Mouse (Mus musculus) heart, postnatal 14 days (tissue): Measurements from ENCODE around the gene Gm49776. TPM values are rescaled to one million over a fixed set of nuclear protein-coding genes. Genes with fewer than 3 reads are reported as not detected.
"Not testable (repeated sequence)": the region's sequence is repeated elsewhere in the genome, so short reads cannot be mapped to it uniquely, and the experiment has no call there.

Source experiments
- DNase-seq, 2 experiments: peaks; one replicate each; pipeline ENCODE4 v3.0.0; 2021 to 2022
- intact Hi-C: fragments of 180-260 bp; cut with DNase I; formaldehyde crosslinking; loops from one replicate; pipeline ENCODE4 v1.15.1; 2025
- long read RNA-seq, 2 experiments: library from polyadenylated mRNA; stranded (forward); transcript quantifications; one replicate each; pipeline ENCODE4 v2.0.0; 2021
- total RNA-seq, 2 experiments: library from RNA; stranded (reverse); gene quantifications; 2 replicates each; pipeline ENCODE4 v1.2.3; 2021

The Gm49776 gene
- total RNA-seq, result not detected
- long read RNA-seq, experiment 1, result 0 reads
- long read RNA-seq, experiment 2, result 0 reads

DNA sequence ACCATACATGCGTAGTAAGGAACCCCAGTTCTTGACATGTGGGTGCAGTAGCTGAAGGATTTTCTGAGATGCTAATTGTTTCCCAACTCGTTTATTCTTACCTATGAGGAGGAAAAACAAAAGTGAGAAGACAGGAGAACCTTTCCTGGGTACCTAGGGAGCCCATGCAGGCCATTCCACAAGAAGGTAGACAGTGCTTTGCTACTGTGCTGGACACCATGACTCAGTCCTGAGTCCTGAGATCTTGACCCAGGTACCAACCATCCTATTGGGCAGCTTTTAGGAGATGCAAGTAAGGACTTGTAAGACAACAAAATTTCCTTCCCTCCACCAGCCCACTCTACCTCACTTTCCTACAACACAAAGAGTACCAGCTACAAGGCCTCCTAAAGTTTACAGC is at the start of gene Gm49776:
TSS of gene Gm49776 (minus strand) at position 101 of the 400 bp plus-strand sequence.
- intact Hi-C loops, result no loop called here
- no peak for DNase-seq

DNA sequence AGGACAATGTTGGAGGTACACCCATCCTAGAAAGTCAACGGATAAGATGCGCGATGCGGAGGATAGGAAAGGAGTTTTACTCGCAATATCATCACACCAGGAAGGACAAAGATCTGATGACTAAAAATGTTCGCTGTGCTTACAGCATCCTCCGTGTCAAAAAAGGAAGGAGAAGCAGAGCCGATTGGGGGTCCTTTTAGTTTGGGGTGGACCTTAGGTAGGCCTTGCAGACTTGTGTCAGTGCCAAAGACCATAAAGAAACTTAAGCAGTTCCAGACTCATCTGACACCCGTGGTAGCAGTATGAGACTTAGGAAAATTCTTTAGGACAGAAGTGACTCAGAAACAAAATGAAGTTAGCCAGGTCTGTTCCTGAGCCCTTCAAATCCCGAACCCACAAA is 31.5 kb upstream of the Gm49776 start:
- intact Hi-C loops, DNase-seq: not testable (repeated sequence)

GRCm38 (mm10) chr16:18289067-18289588 is 31.0 kb upstream of the Gm49776 start, which contains the start of gene Dgcr8:
Dgcr8 (minus strand) TSS chr16:18289246.
- DNase-seq, result peak; percentile 99
- intact Hi-C loops, result no loop called here

DNA sequence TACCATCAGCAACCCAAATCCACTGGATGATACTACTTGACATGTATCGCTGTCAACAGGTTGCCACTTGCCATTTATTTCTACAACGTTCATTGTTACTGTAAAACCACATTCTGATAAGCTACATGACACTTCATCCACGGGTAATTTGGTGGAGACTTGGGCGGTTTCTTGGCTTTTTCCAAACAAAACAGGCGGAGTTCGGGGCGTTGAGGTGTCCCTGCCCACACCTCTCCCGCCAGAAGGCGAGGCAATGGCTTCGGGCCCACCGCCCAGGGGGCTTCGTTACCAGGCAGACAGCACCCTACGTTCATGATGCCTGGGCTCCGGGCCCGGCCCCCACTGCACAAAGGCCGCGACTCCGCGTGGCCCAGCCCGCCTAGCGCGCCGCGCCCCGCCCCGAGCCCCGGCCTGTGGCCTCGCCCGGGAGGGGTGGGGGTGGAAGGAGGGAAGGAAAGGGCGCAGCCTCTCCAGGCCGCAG is 30.5 kb upstream of the Gm49776 start:
- DNase-seq, result peak in 1 of 2 experiments; percentile 88
- intact Hi-C loops, result no loop called here

- no peak for DNase-seq
- intact Hi-C loops, result no loop called here
Measured at GRCm38 (mm10) chr16:18288166-18288565, 30.0 kb upstream of the Gm49776 start.

- no peak for DNase-seq
- intact Hi-C loops, result no loop called here
Measured at GRCm38 (mm10) chr16:18275166-18275565, 17.0 kb upstream of the Gm49776 start.

GRCm38 (mm10) chr16:18268182-18268581 is 10.1 kb upstream of the Gm49776 start:
- intact Hi-C loops, result no loop called here
- DNase-seq, result no peak

GRCm38 (mm10) chr16:18265024-18265423 is 6.9 kb upstream of the Gm49776 start:
- DNase-seq, result no peak
- intact Hi-C loops, result no loop called here

DNA sequence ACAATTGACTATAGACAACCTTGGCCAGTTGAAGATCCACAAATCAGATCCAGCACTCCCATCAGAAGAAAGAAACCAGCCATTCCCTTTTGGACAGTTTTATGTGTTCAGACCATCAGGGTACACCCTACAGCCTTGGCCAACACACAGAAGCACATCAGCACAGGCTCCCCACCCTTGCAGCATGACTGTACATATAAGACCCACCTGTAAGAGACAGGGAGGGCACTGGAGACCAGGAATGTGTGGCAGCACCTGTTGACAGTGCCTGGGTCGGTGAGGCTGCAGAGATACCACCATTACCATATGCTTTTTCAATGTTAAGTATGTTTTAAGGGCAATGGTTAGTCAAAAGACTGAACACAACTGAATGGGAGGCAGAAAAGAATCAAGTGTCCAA is 4.3 kb downstream of the Gm49776 start:
- no peak for DNase-seq
- intact Hi-C loops, result no loop called here

- no peak for DNase-seq
- intact Hi-C loops, result no loop called here
Measured at GRCm38 (mm10) chr16:18252736-18253135, 5.4 kb downstream of the Gm49776 start.

DNA sequence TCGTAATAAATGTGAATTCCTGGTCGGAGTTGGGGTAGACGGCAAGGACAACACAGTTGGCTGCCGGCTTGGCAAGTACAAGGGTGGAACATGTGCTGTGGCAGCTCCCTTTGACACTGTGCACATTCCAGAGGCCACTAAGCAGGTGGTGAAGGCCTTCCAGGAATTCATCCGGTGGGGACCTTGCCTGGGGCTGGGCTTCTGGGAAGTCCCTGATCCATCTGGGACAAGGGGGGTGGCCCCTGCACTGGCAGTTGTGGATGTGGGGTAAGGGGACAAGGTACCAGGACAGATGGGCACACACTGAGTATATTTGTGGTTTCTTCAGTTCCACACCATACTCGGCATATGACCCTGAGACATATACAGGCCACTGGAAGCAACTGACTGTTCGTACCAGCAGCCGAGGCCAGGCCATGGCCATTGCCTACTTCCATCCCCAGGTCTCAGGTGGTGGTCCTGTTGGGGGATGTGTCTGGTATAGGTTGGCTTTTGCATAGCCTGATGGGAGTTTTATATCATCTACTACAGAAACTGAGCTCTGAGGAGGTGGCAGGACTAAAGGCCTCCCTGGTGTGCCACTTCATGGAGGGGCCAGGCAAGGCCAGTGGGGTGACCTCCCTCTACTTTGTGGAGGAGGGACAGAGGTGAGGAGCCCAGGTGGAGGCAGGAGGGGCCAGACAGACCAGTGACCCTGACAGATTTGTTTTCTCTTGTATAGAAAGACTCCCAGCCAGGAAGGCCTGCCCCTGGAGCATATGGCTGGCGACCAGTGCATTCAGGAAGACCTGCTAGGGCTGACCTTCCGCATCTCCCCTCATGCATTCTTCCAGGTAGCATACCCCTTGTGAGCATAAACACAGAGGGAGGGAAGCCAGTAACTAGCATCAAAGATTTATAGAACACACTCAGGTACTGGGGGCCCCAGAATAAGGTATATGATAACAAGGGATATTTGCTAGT is 7.0 kb downstream of the Gm49776 start:
- no peak for DNase-seq
- intact Hi-C loops, result no loop called here

DNA sequence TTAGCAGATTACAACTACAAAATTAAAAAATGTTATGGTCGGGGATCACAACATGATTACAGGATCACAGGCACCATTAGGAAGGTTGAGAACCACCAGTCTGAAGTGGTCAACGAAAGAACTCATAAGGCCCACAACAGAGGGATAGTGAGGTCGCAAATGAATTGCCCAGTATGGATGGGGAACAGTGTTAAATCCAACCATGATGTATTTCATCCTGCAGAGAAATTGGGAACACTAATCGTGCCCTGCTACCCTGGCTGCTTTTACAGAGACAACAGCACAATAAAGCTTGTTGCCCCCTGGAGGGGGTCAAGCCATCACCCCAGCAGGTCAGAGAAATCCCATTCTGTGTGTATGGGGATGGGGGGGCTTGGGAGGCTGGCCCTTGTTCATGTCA is 7.9 kb downstream of the Gm49776 start:
- intact Hi-C loops, result no loop called here

DNA sequence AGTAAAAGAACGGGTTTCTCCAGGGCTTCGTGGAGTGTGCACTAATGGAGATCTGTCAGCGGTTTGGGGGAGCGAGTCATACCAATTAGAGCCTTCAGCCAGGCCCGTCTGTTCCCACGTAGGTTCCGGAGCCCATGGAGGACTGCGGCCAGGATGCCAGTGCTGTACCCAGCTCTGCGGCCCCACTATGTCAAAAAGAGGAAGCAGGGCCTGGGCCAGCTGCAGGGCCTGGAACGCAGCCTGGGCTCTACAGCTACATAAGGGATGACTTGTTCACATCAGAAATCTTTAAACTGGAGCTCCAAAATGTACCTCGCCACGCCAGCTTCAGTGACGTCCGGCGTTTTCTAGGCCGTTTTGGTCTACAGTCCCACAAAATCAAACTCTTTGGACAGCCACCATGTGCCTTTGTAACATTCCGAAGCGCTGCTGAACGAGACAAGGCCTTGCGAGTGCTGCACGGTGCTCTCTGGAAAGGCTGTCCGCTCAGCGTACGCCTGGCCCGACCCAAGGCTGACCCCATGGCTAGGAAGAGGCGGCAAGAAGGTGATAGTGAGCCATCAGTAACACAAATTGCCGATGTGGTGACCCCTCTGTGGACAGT is 8.7 kb downstream of the Gm49776 start:
- intact Hi-C loops, result loop anchor here (2.0 kb wide), 1 partner anchor 37 kb away; no protein-coding TSS in a partner anchor
- peak; percentile 43 to 53 for DNase-seq

More for the DNA sequence above, 7.9 kb downstream of the Gm49776 start:
- no peak for DNase-seq

- intact Hi-C loops, result loop anchor here (2.0 kb wide), 1 partner anchor 38 kb away; no protein-coding TSS in a partner anchor
- peak; percentile 99 for DNase-seq
Measured at GRCm38 (mm10) chr16:18248433-18249363, 9.4 kb downstream of the Gm49776 start, which contains the start of the genes Trmt2a and Ranbp1. Trmt2a (plus strand) TSS chr16:18248679. Ranbp1 (minus strand) TSS chr16:18248732.

DNA sequence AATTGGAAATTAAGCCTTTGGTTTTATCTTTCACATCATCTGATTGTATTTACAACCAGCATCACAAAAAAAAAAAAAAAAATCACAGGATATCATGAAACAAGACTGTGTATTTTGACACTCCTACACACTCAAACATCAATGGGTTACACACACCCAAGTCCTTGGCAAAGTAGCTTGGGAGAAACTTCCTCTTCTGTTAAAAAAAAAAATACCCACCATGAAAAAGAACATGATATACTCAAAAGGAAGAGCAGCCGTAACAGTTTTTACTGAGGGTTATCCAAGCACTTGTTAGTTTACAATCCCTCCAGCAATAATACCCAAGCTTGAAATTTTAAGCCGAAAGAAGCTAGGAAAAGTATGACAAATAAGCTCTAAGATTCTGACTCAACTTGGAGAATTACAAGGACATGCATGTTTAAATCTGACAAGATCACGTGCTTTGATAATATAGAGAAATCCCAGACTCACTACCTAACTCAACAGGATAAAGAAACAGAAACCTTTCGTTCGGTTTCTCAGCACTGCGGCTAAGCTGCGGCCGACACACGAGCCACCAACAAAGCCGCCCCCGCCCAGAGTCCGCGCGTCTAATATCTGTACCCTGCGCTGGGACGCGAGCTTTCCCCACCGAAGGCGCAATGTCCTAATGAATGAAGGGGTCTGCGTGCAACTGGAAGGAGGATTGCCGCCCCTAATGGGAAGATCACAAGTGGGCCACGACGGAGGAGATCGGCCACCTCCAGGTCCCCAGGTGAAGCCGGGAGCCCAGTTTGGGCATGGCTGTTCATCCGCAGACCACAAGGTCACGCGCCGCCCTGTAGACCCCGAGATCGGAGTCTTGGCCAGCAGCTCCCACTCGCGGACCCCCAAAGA is 10.4 kb downstream of the Gm49776 start:
- no peak for DNase-seq
- intact Hi-C loops, result loop anchor here (2.0 kb wide), 1 partner anchor 39 kb away; no protein-coding TSS in a partner anchor

DNA sequence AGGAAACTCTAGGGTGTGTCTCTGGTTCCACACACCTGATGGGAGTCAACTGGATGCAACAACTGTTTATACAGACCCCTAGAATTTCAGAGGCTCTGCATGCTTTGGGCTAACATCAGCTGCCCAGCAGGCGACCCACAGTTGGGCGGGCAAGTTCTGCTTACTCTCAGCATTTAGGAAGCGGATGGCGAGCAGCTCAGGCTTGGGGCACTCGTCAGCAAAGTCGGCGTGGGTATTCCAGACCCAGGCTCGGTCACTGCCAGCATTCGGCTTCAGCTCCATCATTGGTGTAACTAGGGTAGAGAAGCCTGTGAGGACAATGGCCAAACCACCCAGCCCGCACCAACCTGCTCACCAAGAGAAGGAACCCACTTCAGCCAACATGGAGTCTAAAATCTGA is 16.5 kb downstream of the Gm49776 start:
- intact Hi-C loops, result no loop called here
- no peak for DNase-seq

- intact Hi-C loops, result no loop called here
- no peak for DNase-seq
Measured at GRCm38 (mm10) chr16:18236676-18237501, 21.2 kb downstream of the Gm49776 start.
